Mouse (Mus musculus) heart, embryonic 14.5 days (tissue): ENCODE data around the gene Slc10a1. TPM values are rescaled to one million over a fixed set of nuclear protein-coding genes. Genes with fewer than 3 reads are reported as not detected.

ENCODE experiments used
- ATAC-seq: fragments of 200-750 bp; cut with Nextera tagmentation; 2 replicates; pipeline ENCODE4 v1.8.0; 2017; ENCODE audit warnings: low read depth, moderate TSS enrichment; ENCODE audit not compliant: insufficient number of reproducible peaks, insufficient read depth, low FRiP score
- H3K27ac ChIP-seq, 2 experiments: fragments of 200-500 bp in 1 of 2; fragments of 300-500 bp in 1 of 2; sonication (generic) in 1 of 2; replicated peaks in 1 of 2; 2 replicates each; pipeline ENCODE4 v1.5.1; 2012 to 2014; ENCODE audit warnings: low read depth in 2 of 2, low read length in 2 of 2, control low read depth in 1 of 2, mild to moderate bottlenecking in 1 of 2, mixed read lengths in 1 of 2; ENCODE audit not compliant: control insufficient read depth in 1 of 2, insufficient read depth in 1 of 2
- H3K27me3 ChIP-seq: fragments of 300-500 bp; sonication (generic); 2 replicates; pipeline ENCODE4 v1.6.1; 2014; ENCODE audit warnings: mild to moderate bottlenecking, low read length, control low read depth; ENCODE audit not compliant: control insufficient read depth, insufficient read depth
- H3K36me3 ChIP-seq: fragments of 300-500 bp; sonication (generic); 2 replicates; pipeline ENCODE4 v1.6.1; 2014; ENCODE audit warnings: mild to moderate bottlenecking, control low read depth, low read length, mixed read lengths; ENCODE audit not compliant: control insufficient read depth, insufficient read depth
- H3K4me1 ChIP-seq, 2 experiments: fragments of 200-500 bp in 1 of 2; fragments of 300-500 bp in 1 of 2; sonication (generic) in 1 of 2; 2 replicates each; pipeline ENCODE4 v1.6.1; 2012 to 2014; ENCODE audit warnings: low read length in 2 of 2, control low read depth in 1 of 2, mixed read lengths in 1 of 2; ENCODE audit not compliant: control insufficient read depth in 2 of 2, insufficient read depth in 2 of 2
- H3K4me2 ChIP-seq: fragments of 300-500 bp; sonication (generic); 2 replicates; pipeline ENCODE4 v1.6.1; 2014; ENCODE audit warnings: mild to moderate bottlenecking, low read length
- H3K4me3 ChIP-seq, 2 experiments: fragments of 200-500 bp in 1 of 2; fragments of 300-500 bp in 1 of 2; sonication (generic) in 1 of 2; 2 replicates each; pipeline ENCODE4 v1.5.1; 2012 to 2014; ENCODE audit warnings: low read length in 2 of 2, mild to moderate bottlenecking in 2 of 2, control low read depth in 1 of 2, low read depth in 1 of 2, moderate library complexity in 1 of 2; ENCODE audit not compliant: control insufficient read depth in 1 of 2, insufficient read depth in 1 of 2
- H3K9ac ChIP-seq: fragments of 300-500 bp; sonication (generic); 2 replicates; pipeline ENCODE4 v1.6.1; 2014; ENCODE audit warnings: mild to moderate bottlenecking, low read length
- H3K9me3 ChIP-seq: fragments of 300-500 bp; sonication (generic); 2 replicates; pipeline ENCODE4 v1.6.1; 2016; ENCODE audit warnings: low read length, control low read depth; ENCODE audit not compliant: control insufficient read depth
- WGBS: fragments of 180-500 bp; shearing (Covaris S2); extraction: QIAGEN DNeasy Blood & Tissue Kit; methylation state at CpG from one replicate; pipeline ENCODE4 v1.1.7; 2014; 5-methylcytosine and 5-hydroxymethylcytosine counted together
- polyA plus RNA-seq: library from polyadenylated mRNA; unstranded; fragments of >200 nt; fragmentation: Nextera tagmentation; extraction: Ambion mirVana; gene quantifications from 2 replicates; pipeline ENCODE4 v1.2.1, GENCODE M21; 2014

Gene Slc10a1
- polyA plus RNA-seq, 1 experiment from 2014 or later, result 0.74 TPM

- WGBS, result 79% methylated on average over 3 of the region's 3 CpGs
- peaks cover 5% of the 10 kb centered on the region; the same call in 1 of the 2 replicates for H3K9me3 ChIP-seq
- no peak overlapping the region for H3K4me3 ChIP-seq
- H3K36me3 ChIP-seq, result no peaks in the 10 kb centered on the region
- no peak for ATAC-seq
- no peaks in the 10 kb centered on the region for H3K4me1 ChIP-seq
- H3K4me2 ChIP-seq, result no peak overlapping the region
- H3K9ac ChIP-seq, result no peak overlapping the region
- H3K27ac ChIP-seq, result no peak overlapping the region
- H3K27me3 ChIP-seq, result no peaks in the 10 kb centered on the region
These were observed 19.8 kb upstream of the Slc10a1 start for GRCm38 (mm10) chr12:80988286-80988685.

DNA sequence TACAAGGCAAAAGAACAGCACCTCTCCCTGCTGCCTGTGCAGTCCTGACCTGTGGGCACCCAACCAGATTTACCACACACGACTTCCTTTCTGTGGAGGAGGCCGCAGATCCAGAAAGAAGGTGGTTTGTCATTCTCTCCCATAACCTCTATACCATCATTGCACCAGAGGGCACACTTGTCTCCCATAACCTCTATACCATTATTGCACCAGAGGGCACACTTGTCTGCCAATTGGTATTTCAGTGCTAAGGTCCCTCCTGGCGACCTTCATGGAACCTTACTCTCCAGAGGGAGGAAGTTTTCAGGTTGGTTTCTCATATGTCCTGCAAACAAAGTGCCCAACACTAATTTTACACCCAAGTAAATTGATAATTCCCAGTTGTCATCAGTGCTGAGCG is 18.1 kb upstream of the Slc10a1 start:
- Histone ChIP-seq H3K4me1 (no peaks in the 10 kb centered on the region), H3K27me3 (no peaks in the 10 kb centered on the region), H3K27ac (no peak overlapping the region), H3K9me3 (peaks cover 5% of the 10 kb centered on the region; the same call in 1 of the 2 replicates), H3K4me2 (no peak overlapping the region), H3K9ac (no peak overlapping the region), H3K4me3 (no peak overlapping the region), H3K36me3 (no peaks in the 10 kb centered on the region)
- no peak for ATAC-seq
- 82% methylated on average over 4 of the region's 4 CpGs for WGBS

DNA sequence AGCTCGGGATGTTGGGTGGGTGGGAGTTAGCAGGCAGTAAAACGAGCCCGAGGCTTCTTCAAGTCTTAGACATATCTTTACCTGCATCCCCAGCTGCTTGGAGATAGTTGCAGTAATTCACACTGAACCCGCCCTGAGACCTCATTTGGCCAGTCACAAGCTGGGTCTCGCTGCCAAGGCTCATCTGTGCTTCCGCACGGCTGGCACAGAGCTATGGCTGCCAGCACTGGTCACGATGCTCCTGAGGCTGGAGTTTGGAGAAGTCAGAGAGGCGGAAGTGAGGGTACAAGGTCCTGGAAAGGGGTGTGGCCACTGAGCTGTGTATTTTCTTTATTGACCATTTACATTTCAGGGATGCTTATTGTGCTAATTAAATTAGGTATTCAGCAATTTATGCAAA is 15.2 kb upstream of the Slc10a1 start:
- Histone ChIP-seq H3K4me3 (no peak overlapping the region), H3K27me3 (no peaks in the 10 kb centered on the region), H3K36me3 (no peaks in the 10 kb centered on the region), H3K4me1 (no peaks in the 10 kb centered on the region), H3K27ac (no peak overlapping the region), H3K9me3 (peaks cover 5% of the 10 kb centered on the region; the same call in 1 of the 2 replicates), H3K4me2 (no peak overlapping the region), H3K9ac (no peak overlapping the region)
- 64% methylated on average over 9 of the region's 9 CpGs for WGBS
- ATAC-seq, result no peak

DNA sequence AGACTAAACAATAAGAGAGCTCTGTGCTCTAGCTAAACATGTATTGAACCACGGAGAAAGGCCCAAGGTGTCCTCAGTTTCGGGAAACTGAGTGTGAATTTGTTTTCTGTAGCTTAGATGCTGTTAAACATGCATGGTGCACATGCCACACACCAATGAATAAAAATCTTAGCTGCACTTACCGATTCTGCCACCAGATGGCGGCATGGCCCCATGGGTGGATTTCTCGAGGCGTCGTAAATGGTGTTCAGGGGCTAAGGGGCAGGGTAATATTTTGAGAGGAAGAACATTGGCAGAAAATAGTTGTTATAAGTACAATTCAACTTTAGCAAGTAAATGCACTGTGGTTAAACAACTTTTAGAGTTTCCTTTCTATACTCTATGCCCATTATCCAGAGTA is 13.8 kb upstream of the Slc10a1 start:
- no peak overlapping the region for H3K9ac ChIP-seq
- H3K36me3 ChIP-seq, result no peaks in the 10 kb centered on the region
- H3K9me3 ChIP-seq, result no peaks in the 10 kb centered on the region
- H3K27me3 ChIP-seq, result no peaks in the 10 kb centered on the region
- no peak for ATAC-seq
- H3K4me2 ChIP-seq, result no peak overlapping the region
- no peaks in the 10 kb centered on the region for H3K4me1 ChIP-seq
- H3K4me3 ChIP-seq, result no peak overlapping the region
- WGBS, result 1% methylated on average over 7 of the region's 7 CpGs
- H3K27ac ChIP-seq, result no peak overlapping the region

- H3K4me3 ChIP-seq, result no peak overlapping the region
- no peaks in the 10 kb centered on the region for H3K36me3 ChIP-seq
- H3K4me1 ChIP-seq, result no peaks in the 10 kb centered on the region
- 78% methylated on average over 11 of the region's 11 CpGs for WGBS
- no peak for ATAC-seq
- no peak overlapping the region for H3K4me2 ChIP-seq
- H3K27me3 ChIP-seq, result no peaks in the 10 kb centered on the region
- H3K9ac ChIP-seq, result no peak overlapping the region
- H3K9me3 ChIP-seq, result 0 out of 2 replicates have a peak, but pooled peaks cover 6% of the 10 kb centered on the region
- no peak overlapping the region for H3K27ac ChIP-seq
These were observed 7.6 kb upstream of the Slc10a1 start for GRCm38 (mm10) chr12:80975939-80976671.

DNA sequence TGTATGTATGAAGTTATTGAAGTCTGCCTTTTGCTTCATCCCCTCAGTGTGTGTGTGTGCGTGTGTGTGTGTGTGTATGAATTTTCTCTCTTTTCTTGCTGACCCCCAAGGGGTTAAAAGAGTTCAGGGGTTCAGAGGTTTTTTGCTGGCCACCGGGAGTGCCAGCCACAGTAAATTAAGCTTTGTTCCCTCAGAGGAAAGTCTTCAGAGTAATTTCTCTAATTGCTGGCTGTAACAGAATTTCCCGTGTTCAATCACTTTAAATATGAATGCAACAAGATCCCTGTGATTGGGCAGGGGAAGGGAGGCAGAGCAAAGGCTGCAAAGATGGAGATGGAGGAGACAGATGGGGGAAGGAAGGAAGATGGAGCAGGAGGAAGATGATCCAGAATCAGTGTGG is 3.3 kb upstream of the Slc10a1 start:
- 40% methylated on average over 3 of the region's 3 CpGs for WGBS
- ATAC-seq, result no peak
- Histone ChIP-seq H3K9ac (no peak overlapping the region), H3K4me2 (no peak overlapping the region), H3K4me1 (no peaks in the 10 kb centered on the region), H3K27me3 (no peaks in the 10 kb centered on the region), H3K9me3 (0 out of 2 replicates have a peak, but pooled peaks cover 6% of the 10 kb centered on the region), H3K4me3 (no peak overlapping the region), H3K36me3 (no peaks in the 10 kb centered on the region), H3K27ac (no peak overlapping the region)

DNA sequence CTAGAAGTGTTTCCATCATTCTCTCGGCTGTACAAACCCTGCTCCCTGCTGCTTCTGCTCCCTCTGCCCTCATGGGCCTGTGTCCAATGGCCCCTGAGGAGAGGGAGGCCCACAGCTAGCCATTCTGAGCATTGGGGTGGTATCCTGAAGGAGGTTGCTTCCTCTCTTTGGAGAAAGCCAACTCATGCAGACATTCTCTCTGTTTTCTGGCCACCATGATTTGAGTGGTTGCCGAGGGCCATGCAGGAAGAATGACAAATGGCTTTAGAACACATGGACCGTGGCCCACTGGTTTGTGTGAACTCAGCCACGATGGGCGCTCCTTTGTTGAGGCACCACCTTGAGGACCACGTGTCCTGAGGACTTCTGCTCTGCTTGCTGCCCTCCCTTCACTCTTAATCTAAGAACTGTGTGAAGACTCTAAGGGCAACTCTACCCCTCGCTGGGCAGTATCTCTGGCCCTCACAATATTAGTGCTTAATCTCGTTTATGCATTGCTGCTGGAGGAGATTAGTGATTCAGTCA is 1.7 kb upstream of the Slc10a1 start:
- Histone ChIP-seq H3K9me3 (no peaks in the 10 kb centered on the region), H3K4me2 (no peak overlapping the region), H3K9ac (no peak overlapping the region), H3K4me3 (no peak overlapping the region), H3K36me3 (no peaks in the 10 kb centered on the region), H3K4me1 (no peaks in the 10 kb centered on the region), H3K27me3 (no peaks in the 10 kb centered on the region), H3K27ac (no peak overlapping the region)
- no peak for ATAC-seq
- 66% methylated on average over 8 of the region's 8 CpGs for WGBS

DNA sequence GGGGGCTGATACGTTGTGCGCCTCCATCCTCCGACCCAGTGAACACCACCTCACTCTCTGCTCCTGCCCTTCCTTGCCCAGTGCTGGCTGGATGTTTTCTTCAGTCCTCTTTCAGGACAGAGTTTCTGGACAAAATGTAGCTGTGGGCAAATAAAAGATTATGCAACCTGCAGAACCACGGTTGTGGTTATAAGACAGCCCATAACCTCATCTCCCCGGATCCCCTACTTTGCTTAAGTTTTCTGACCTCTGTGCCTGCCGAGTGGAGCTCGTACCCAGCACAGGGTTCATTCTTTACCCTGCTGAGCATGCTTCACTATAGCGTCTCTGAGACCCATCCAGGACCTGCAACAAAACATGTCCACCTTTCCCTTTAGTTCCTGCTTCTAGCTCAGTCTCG is 587 bp downstream of the Slc10a1 start:
- H3K4me1 ChIP-seq, result no peaks in the 10 kb centered on the region
- no peaks in the 10 kb centered on the region for H3K9me3 ChIP-seq
- no peak overlapping the region for H3K27ac ChIP-seq
- no peak overlapping the region for H3K4me2 ChIP-seq
- H3K27me3 ChIP-seq, result no peaks in the 10 kb centered on the region
- no peak for ATAC-seq
- H3K4me3 ChIP-seq, result no peak overlapping the region
- no peak overlapping the region for H3K9ac ChIP-seq
- H3K36me3 ChIP-seq, result no peaks in the 10 kb centered on the region
- 81% methylated on average over 9 of the region's 9 CpGs for WGBS
